Mouse (Mus musculus): Measurements from ENCODE around the gene Pgf. TPM values are rescaled to one million over a fixed set of nuclear protein-coding genes. Genes with fewer than 3 reads are reported as not detected.

The Pgf gene
- 19.2 and 20.4 TPM in 2 replicates for polyA plus RNA-seq (2014; fragmentation: Nextera tagmentation; extraction: Ambion mirVana)

DNA sequence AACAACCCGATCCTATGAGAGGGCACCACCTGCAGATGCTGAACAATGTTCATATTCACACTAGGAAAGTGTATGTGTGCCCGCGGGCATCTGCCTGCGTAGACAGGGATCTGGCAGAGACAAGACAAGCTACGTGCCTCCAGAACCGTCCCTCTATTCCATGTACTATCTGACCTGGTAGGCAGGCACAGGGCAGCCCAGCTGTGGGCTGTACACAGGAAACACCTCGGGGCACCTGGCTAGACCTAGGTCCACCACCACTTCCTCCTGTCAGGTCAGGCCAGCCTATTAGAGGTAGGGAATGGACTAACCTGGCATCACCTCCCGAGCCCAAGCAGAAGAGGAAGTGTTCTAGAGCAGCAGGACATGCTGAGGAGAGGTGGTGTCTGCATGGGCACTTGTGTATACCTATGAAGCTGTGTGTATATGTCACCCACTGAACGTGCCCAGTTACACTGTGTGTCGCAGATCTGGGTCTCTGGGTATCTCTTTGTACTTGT lies at the start of gene Pgf:
Gene Pgf (minus strand): TSS at position 51 of the 500 bp plus-strand sequence.
- Histone ChIP-seq H3K9me3 (ENCODE audit: control insufficient read depth, low read length) (no peaks in the 10 kb centered on the region), H3K4me2 (ENCODE audit: low read length) (peak within 1 kb of the TSS; percentile 68), H3K27me3 (replicated peaks; ENCODE audit: control insufficient read depth, insufficient read depth, low read length) (no peaks in the 10 kb centered on the region), H3K36me3 (ENCODE audit: control insufficient read depth, insufficient read depth, low read length) (no peaks in the 10 kb centered on the region), H3K27ac (ENCODE audit: low read depth) (no peak within 1 kb of the TSS), H3K4me3 (ENCODE audit: low read depth, low read length) (peak within 1 kb of the TSS; percentile 41), H3K9ac (ENCODE audit: low read length) (peak within 1 kb of the TSS; percentile 27), H3K4me1 (replicated peaks; ENCODE audit: control insufficient read depth, insufficient read depth, low read length) (peaks cover 42% of the 10 kb centered on the region)
- 78% methylated on average over 10 of the region's 10 CpGs for WGBS
- ATAC-seq (replicated peaks; ENCODE audit: low FRiP score, low TSS enrichment, low read depth) = no peak
- DNase-seq (ENCODE audit: low spot score) = no peak

- Histone ChIP-seq H3K27me3 (replicated peaks; ENCODE audit: control insufficient read depth, insufficient read depth, low read length) (no peaks in the 10 kb centered on the region), H3K4me2 (ENCODE audit: low read length) (no peak overlapping the region), H3K36me3 (ENCODE audit: control insufficient read depth, insufficient read depth, low read length) (peaks cover 51% of the 10 kb centered on the region), H3K4me1 (replicated peaks; ENCODE audit: control insufficient read depth, insufficient read depth, low read length) (no peaks in the 10 kb centered on the region; the same call in 1 of the 2 replicates), H3K4me3 (ENCODE audit: low read depth, low read length) (no peak overlapping the region), H3K27ac (ENCODE audit: low read depth) (no peak overlapping the region), H3K9ac (ENCODE audit: low read length) (no peak overlapping the region), H3K9me3 (ENCODE audit: control insufficient read depth, low read length) (no peaks in the 10 kb centered on the region)
- no peak for ATAC-seq (replicated peaks; ENCODE audit: low FRiP score, low TSS enrichment, low read depth)
- WGBS = 53% methylated on average over 7 of the region's 7 CpGs
- no peak for DNase-seq (ENCODE audit: low spot score)
Measured at GRCm38 (mm10) chr12:85227227-85227626, 49.6 kb upstream of the Pgf start.

DNA sequence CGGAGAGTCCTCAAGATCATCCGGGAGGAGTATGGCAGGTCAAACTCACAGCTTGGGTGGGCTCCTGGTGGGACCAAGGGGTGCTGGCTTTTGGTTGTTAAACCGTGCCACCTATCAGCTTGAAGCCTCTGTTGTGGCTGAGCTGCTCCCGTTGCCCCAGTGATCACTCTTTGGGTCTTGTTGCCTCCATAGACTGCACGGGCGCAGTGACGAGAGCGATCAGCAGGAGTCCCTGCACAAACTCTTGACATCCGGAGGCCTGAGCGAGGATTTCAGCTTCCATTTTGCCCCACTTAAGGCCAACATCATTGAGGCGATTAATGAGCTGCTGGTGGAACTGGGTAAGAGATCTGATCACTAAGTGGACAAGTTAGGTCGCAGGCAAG lies 42.3 kb upstream of the Pgf start:
- peak overlapping the region; percentile 54; the same call in 1 of the 2 replicates for H3K27ac ChIP-seq (ENCODE audit: low read depth)
- no peaks in the 10 kb centered on the region for H3K27me3 ChIP-seq (replicated peaks; ENCODE audit: control insufficient read depth, insufficient read depth, low read length)
- peak overlapping the region; percentile 88 for H3K4me2 ChIP-seq (ENCODE audit: low read length)
- H3K4me3 ChIP-seq (ENCODE audit: low read depth, low read length) = peak overlapping the region; percentile 81
- H3K36me3 ChIP-seq (ENCODE audit: control insufficient read depth, insufficient read depth, low read length) = peaks cover 41% of the 10 kb centered on the region
- H3K9me3 ChIP-seq (ENCODE audit: control insufficient read depth, low read length) = no peaks in the 10 kb centered on the region
- WGBS = 2% methylated on average over 12 of the region's 12 CpGs
- DNase-seq (ENCODE audit: low spot score) = no peak
- 0 out of 2 replicates have a peak, but pooled peaks have one; percentile 9 for ATAC-seq (replicated peaks; ENCODE audit: low FRiP score, low TSS enrichment, low read depth)
- H3K9ac ChIP-seq (ENCODE audit: low read length) = peak overlapping the region; percentile 69
- peaks cover 18% of the 10 kb centered on the region for H3K4me1 ChIP-seq (replicated peaks; ENCODE audit: control insufficient read depth, insufficient read depth, low read length)

DNA sequence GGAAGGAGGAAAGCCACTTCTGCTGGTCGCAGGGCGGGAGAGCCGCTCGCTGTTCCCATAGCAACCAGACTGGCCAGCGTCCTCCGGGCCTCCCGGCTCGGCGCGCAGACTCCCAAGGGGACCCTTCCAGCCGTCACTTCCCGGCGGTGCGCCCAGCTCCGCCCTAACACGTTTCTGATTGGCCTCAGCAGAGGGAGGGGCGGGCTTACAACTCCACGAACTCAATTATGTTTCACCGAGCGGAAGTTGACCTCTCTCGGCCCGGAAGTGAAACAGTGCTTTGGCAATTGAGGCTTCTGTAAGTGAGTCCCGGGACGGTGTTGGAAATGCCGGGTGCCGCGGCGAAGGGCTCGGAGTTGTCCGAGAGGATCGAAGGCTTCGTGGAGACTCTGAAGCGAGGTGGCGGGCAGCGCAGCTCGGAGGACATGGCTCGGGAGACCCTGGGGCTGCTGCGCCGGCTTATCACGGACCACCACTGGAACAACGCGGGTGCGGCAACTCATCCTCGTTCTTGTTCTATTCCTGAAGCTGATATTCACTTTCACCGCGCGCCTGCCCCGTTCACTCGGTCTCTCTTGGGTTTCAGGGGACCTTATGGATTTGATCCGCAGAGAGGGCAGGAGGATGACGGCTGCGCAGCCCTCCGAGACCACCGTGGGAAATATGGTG lies 41.8 kb upstream of the Pgf start, which contains the start of gene Eif2b2:
Gene Eif2b2 (plus strand): TSS at position 246 of the 669 bp plus-strand sequence.
- no peaks in the 10 kb centered on the region for H3K27me3 ChIP-seq (replicated peaks; ENCODE audit: control insufficient read depth, insufficient read depth, low read length)
- H3K9ac ChIP-seq (ENCODE audit: low read length) = peak within 1 kb of the TSS; percentile 69
- H3K36me3 ChIP-seq (ENCODE audit: control insufficient read depth, insufficient read depth, low read length) = peaks cover 35% of the 10 kb centered on the region
- H3K27ac ChIP-seq (ENCODE audit: low read depth) = peak within 1 kb of the TSS; percentile 54; the same call in 1 of the 2 replicates
- H3K4me2 ChIP-seq (ENCODE audit: low read length) = peak within 1 kb of the TSS; percentile 88
- peak within 1 kb of the TSS; percentile 81 for H3K4me3 ChIP-seq (ENCODE audit: low read depth, low read length)
- H3K4me1 ChIP-seq (replicated peaks; ENCODE audit: control insufficient read depth, insufficient read depth, low read length) = peaks cover 18% of the 10 kb centered on the region
- peak; percentile 98 for DNase-seq (ENCODE audit: low spot score)
- under 1% methylated on average over 54 of the region's 54 CpGs for WGBS
- H3K9me3 ChIP-seq (ENCODE audit: control insufficient read depth, low read length) = no peaks in the 10 kb centered on the region
- peak; percentile 99 for ATAC-seq (replicated peaks; ENCODE audit: low FRiP score, low TSS enrichment, low read depth)

GRCm38 (mm10) chr12:85217733-85218310 lies 40.2 kb upstream of the Pgf start:
- WGBS = 67% methylated on average over 2 of the region's 2 CpGs
- no peak overlapping the region for H3K9ac ChIP-seq (ENCODE audit: low read length)
- peaks cover 20% of the 10 kb centered on the region for H3K36me3 ChIP-seq (ENCODE audit: control insufficient read depth, insufficient read depth, low read length)
- H3K9me3 ChIP-seq (ENCODE audit: control insufficient read depth, low read length) = no peaks in the 10 kb centered on the region
- H3K4me1 ChIP-seq (replicated peaks; ENCODE audit: control insufficient read depth, insufficient read depth, low read length) = peaks cover 18% of the 10 kb centered on the region
- no peaks in the 10 kb centered on the region for H3K27me3 ChIP-seq (replicated peaks; ENCODE audit: control insufficient read depth, insufficient read depth, low read length)
- DNase-seq (ENCODE audit: low spot score) (no peak), ATAC-seq (replicated peaks; ENCODE audit: low FRiP score, low TSS enrichment, low read depth) (no peak)
- H3K4me3 ChIP-seq (ENCODE audit: low read depth, low read length) = no peak overlapping the region
- H3K27ac ChIP-seq (ENCODE audit: low read depth) = no peak overlapping the region
- no peak overlapping the region for H3K4me2 ChIP-seq (ENCODE audit: low read length)

DNA sequence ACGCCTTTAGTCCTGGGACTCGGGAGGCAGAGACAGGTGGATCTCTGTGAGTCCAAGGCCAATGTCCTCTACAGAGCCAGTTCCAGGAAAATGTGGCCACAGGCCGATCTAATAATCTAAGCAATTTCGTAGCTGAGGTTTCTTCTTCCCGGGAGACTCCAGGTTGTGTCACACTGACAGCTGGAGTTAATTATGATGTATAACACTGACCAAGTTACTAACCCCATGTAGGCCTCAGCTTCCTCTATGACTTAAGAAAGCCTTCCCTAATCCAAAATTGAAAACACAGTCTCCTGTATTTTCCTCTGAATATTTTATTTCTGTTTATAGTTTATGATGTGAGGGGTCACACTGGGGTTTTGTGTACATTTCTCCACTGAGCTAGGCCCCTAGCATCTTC lies 37.4 kb upstream of the Pgf start:
- no peaks in the 10 kb centered on the region for H3K9me3 ChIP-seq (ENCODE audit: control insufficient read depth, low read length)
- no peaks in the 10 kb centered on the region for H3K36me3 ChIP-seq (ENCODE audit: control insufficient read depth, insufficient read depth, low read length)
- H3K27ac ChIP-seq (ENCODE audit: low read depth) = no peak overlapping the region
- no peak for DNase-seq (ENCODE audit: low spot score)
- WGBS = 77% methylated on average over 5 of the region's 5 CpGs
- ATAC-seq (replicated peaks; ENCODE audit: low FRiP score, low TSS enrichment, low read depth) = no peak
- no peaks in the 10 kb centered on the region for H3K27me3 ChIP-seq (replicated peaks; ENCODE audit: control insufficient read depth, insufficient read depth, low read length)
- H3K9ac ChIP-seq (ENCODE audit: low read length) = no peak overlapping the region
- no peak overlapping the region for H3K4me3 ChIP-seq (ENCODE audit: low read depth, low read length)
- no peak overlapping the region for H3K4me2 ChIP-seq (ENCODE audit: low read length)
- peaks cover 8% of the 10 kb centered on the region; the same call in 1 of the 2 replicates for H3K4me1 ChIP-seq (replicated peaks; ENCODE audit: control insufficient read depth, insufficient read depth, low read length)

DNA sequence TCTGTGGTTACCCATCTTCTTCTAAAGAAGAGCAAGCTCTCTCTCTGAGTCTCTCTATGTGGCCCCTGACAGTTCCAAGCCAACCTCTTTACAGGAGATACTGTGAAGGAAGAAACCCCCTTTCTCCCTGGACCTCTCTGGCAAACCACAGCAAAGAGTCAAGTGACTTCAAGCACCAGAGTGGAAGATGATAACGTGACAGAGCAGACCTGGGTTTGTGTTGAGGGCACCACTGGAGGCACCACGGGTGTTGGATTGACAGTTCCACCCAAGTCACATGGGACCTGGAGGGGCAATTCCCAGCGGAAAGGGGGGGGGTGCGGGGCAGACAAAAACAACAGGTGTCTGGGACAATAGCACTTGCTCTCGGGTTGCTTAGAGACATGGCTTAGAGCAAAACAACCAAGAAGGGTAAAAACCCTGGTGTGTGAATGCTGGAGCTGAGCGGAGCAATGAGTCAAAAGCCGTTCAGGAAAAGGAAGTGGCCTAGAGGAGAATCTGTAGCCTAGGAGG lies 31.2 kb upstream of the Pgf start:
- no peaks in the 10 kb centered on the region for H3K27me3 ChIP-seq (replicated peaks; ENCODE audit: control insufficient read depth, insufficient read depth, low read length)
- H3K4me1 ChIP-seq (replicated peaks; ENCODE audit: control insufficient read depth, insufficient read depth, low read length) = no peaks in the 10 kb centered on the region
- H3K9me3 ChIP-seq (ENCODE audit: control insufficient read depth, low read length) = no peaks in the 10 kb centered on the region
- DNase-seq (ENCODE audit: low spot score) = no peak
- H3K9ac ChIP-seq (ENCODE audit: low read length) = no peak overlapping the region
- no peak for ATAC-seq (replicated peaks; ENCODE audit: low FRiP score, low TSS enrichment, low read depth)
- no peak overlapping the region for H3K4me3 ChIP-seq (ENCODE audit: low read depth, low read length)
- H3K4me2 ChIP-seq (ENCODE audit: low read length) = no peak overlapping the region
- H3K36me3 ChIP-seq (ENCODE audit: control insufficient read depth, insufficient read depth, low read length) = no peaks in the 10 kb centered on the region
- WGBS = 43% methylated on average over 7 of the region's 7 CpGs
- no peak overlapping the region for H3K27ac ChIP-seq (ENCODE audit: low read depth)

- H3K27ac ChIP-seq (ENCODE audit: low read depth) = no peak overlapping the region
- no peak for ATAC-seq (replicated peaks; ENCODE audit: low FRiP score, low TSS enrichment, low read depth)
- no peaks in the 10 kb centered on the region for H3K36me3 ChIP-seq (ENCODE audit: control insufficient read depth, insufficient read depth, low read length)
- WGBS = 86% methylated on average over 10 of the region's 10 CpGs
- H3K4me2 ChIP-seq (ENCODE audit: low read length) = no peak overlapping the region
- no peak for DNase-seq (ENCODE audit: low spot score)
- H3K4me3 ChIP-seq (ENCODE audit: low read depth, low read length) = no peak overlapping the region
- H3K9ac ChIP-seq (ENCODE audit: low read length) = no peak overlapping the region
- H3K4me1 ChIP-seq (replicated peaks; ENCODE audit: control insufficient read depth, insufficient read depth, low read length) = peaks cover 5% of the 10 kb centered on the region
- no peaks in the 10 kb centered on the region for H3K9me3 ChIP-seq (ENCODE audit: control insufficient read depth, low read length)
- H3K27me3 ChIP-seq (replicated peaks; ENCODE audit: control insufficient read depth, insufficient read depth, low read length) = no peaks in the 10 kb centered on the region
Measured at GRCm38 (mm10) chr12:85205425-85205824, 27.8 kb upstream of the Pgf start.

All from intestine, embryonic 14.5 days (tissue).